Mouse (Mus musculus) stomach, embryonic 15.5 days (tissue): ENCODE data around the gene Cdk20. TPM values are rescaled to one million over a fixed set of nuclear protein-coding genes. Genes with fewer than 3 reads are reported as not detected.

Experiments used
- ATAC-seq: fragments of 200-750 bp; cut with Nextera tagmentation; 2 replicates; pipeline ENCODE4 v1.8.0; 2017; ENCODE audit warnings: low read depth, moderate number of reproducible peaks, moderate TSS enrichment; ENCODE audit not compliant: insufficient read depth, low FRiP score
- H3K27ac ChIP-seq: fragments of 300-500 bp; sonication (generic); 2 replicates; pipeline ENCODE4 v1.5.1; 2015; ENCODE audit warnings: mild to moderate bottlenecking, inconsistent platforms
- H3K27me3 ChIP-seq: fragments of 300-500 bp; sonication (generic); replicated peaks from 2 replicates; pipeline ENCODE4 v1.6.1; 2015; ENCODE audit warnings: inconsistent platforms
- H3K36me3 ChIP-seq: fragments of 300-500 bp; sonication (generic); 2 replicates; pipeline ENCODE4 v1.6.1; 2015; ENCODE audit warnings: inconsistent platforms
- H3K4me1 ChIP-seq: fragments of 300-500 bp; sonication (generic); 2 replicates; pipeline ENCODE4 v1.6.1; 2015; ENCODE audit warnings: inconsistent platforms
- H3K4me2 ChIP-seq: fragments of 300-500 bp; sonication (generic); 2 replicates; pipeline ENCODE4 v1.6.1; 2015; ENCODE audit warnings: mild to moderate bottlenecking, inconsistent platforms
- H3K4me3 ChIP-seq: fragments of 300-500 bp; sonication (generic); replicated peaks from 2 replicates; pipeline ENCODE4 v1.5.1; 2015; ENCODE audit warnings: inconsistent platforms
- H3K9ac ChIP-seq: fragments of 300-500 bp; sonication (generic); 2 replicates; pipeline ENCODE4 v1.6.1; 2015; ENCODE audit warnings: inconsistent platforms
- H3K9me3 ChIP-seq: fragments of 300-500 bp; sonication (generic); 2 replicates; pipeline ENCODE4 v1.6.1; 2016; ENCODE audit warnings: inconsistent platforms
- WGBS: fragments of 180-500 bp; shearing (Covaris S2); methylation state at CpG from one replicate; pipeline ENCODE4 v1.1.7; 2015; 5-methylcytosine and 5-hydroxymethylcytosine counted together
- polyA plus RNA-seq: library from polyadenylated mRNA; unstranded; fragments of >200 nt; fragmentation: Nextera tagmentation; extraction: Ambion mirVana; gene quantifications from 2 replicates; pipeline ENCODE4 v1.2.1, GENCODE M21; 2015

Gene Cdk20
- 9.0 and 10.2 TPM in 2 replicates for polyA plus RNA-seq

- peaks cover 4% of the 10 kb centered on the region; the same call in 1 of the 2 replicates for H3K4me1 ChIP-seq
- WGBS: under 1% methylated on average over 57 of the region's 57 CpGs
- H3K4me2 ChIP-seq: peak within 1 kb of the TSS; percentile 88
- H3K27me3 ChIP-seq: no peaks in the 10 kb centered on the region
- peak within 1 kb of the TSS; percentile 79 for H3K4me3 ChIP-seq
- ATAC-seq: peak; percentile 99
- 0 out of 2 replicates have a peak, but pooled peaks cover 2% of the 10 kb centered on the region for H3K36me3 ChIP-seq
- H3K27ac ChIP-seq: peak within 1 kb of the TSS; percentile 92
- no peaks in the 10 kb centered on the region for H3K9me3 ChIP-seq
- peak within 1 kb of the TSS; percentile 54 for H3K9ac ChIP-seq
Observed at GRCm38 (mm10) chr13:64432017-64432995, at the start of gene Cdk20. Cdk20 (plus strand) TSS chr13:64432314.

GRCm38 (mm10) chr13:64384937-64385336 lies 47.2 kb upstream of the Cdk20 start:
- Histone ChIP-seq H3K36me3 (no peaks in the 10 kb centered on the region), H3K4me1 (no peaks in the 10 kb centered on the region), H3K4me3 (no peak overlapping the region), H3K9me3 (no peaks in the 10 kb centered on the region), H3K9ac (no peak overlapping the region), H3K27me3 (no peaks in the 10 kb centered on the region), H3K27ac (no peak overlapping the region), H3K4me2 (no peak overlapping the region)
- WGBS: 84% methylated on average over 3 of the region's 3 CpGs
- ATAC-seq: no peak

DNA sequence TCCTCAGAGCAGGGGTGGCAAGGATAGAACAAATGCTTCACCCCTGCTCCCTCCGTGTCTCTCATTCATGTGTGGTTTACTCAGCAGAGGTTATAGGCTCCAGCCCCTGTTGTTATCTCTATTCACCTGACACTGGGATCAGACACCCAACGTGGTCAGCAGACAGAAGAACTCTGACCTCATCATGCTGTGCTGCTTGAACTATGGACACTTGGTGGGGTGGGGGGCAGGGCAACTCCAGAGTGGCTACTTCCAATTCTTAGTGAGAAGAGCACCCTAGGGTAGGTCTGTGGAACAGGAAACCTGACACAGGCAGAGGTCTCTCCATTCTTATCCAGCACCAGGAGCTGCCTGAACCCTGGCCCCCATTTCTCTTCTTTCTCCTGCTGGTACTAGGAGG lies 46.1 kb upstream of the Cdk20 start:
- WGBS: 24% methylated on average over 2 of the region's 2 CpGs
- ATAC-seq: peak; percentile 72; the same call in 1 of the 2 replicates
- no peak overlapping the region for H3K4me2 ChIP-seq

GRCm38 (mm10) chr13:64388415-64388814 lies 43.7 kb upstream of the Cdk20 start:
- no peak for ATAC-seq
- Histone ChIP-seq H3K9me3 (no peaks in the 10 kb centered on the region), H3K4me1 (no peaks in the 10 kb centered on the region), H3K27ac (no peak overlapping the region), H3K4me2 (no peak overlapping the region), H3K27me3 (no peaks in the 10 kb centered on the region), H3K36me3 (no peaks in the 10 kb centered on the region), H3K4me3 (no peak overlapping the region), H3K9ac (no peak overlapping the region)
- 74% methylated on average over 4 of the region's 4 CpGs for WGBS

More for the DNA sequence above, 46.1 kb upstream of the Cdk20 start:
- no peaks in the 10 kb centered on the region for H3K4me1 ChIP-seq
- H3K27me3 ChIP-seq: no peaks in the 10 kb centered on the region
- no peak overlapping the region for H3K4me3 ChIP-seq
- H3K9ac ChIP-seq: no peak overlapping the region
- H3K9me3 ChIP-seq: no peaks in the 10 kb centered on the region
- no peak overlapping the region for H3K27ac ChIP-seq
- no peaks in the 10 kb centered on the region for H3K36me3 ChIP-seq

DNA sequence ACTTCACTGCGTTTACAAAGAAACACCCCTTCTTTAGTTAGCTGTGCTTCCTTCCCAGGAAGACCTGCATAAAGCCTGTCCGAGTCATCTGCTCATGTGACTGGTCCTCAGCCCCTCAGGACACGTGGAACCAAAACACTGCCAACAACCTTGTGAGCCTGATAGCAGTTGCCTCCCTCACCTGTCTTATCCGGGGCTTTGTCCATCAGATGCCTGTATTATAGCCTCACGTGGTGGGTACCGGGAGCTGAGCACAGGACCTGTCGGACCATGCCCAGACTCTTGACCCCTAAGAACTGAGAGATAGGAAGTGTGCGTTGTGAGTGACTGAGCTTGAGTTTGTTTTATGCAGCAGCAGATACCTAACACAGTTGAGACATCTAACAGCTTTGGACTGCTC lies 35.1 kb upstream of the Cdk20 start:
- no peak overlapping the region for H3K9ac ChIP-seq
- H3K4me2 ChIP-seq: no peak overlapping the region
- H3K36me3 ChIP-seq: no peaks in the 10 kb centered on the region
- ATAC-seq: no peak
- H3K9me3 ChIP-seq: no peaks in the 10 kb centered on the region
- H3K27ac ChIP-seq: no peak overlapping the region
- no peaks in the 10 kb centered on the region for H3K27me3 ChIP-seq
- no peak overlapping the region for H3K4me3 ChIP-seq
- H3K4me1 ChIP-seq: no peaks in the 10 kb centered on the region; the same call in 1 of the 2 replicates
- 57% methylated on average over 8 of the region's 8 CpGs for WGBS

DNA sequence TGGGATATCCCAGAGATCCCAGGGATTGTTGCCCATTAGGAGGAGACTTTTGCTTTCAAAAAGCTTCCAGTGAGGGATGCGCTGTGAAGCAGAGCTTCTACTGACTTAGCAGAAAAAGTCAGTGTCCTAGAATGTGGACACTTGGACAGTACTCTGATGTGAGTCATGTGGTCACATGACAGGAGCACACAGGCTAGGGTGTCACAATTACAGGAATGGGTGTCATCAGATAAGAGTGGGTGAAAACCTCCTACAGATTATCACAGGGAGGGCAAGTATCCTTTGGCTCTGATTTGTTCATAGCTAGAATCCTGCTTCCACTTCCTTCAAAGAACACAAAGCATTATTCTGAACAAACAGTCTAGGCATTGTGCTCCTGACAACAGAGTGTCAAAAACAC lies 34.0 kb upstream of the Cdk20 start:
- no peaks in the 10 kb centered on the region for H3K27me3 ChIP-seq
- H3K9me3 ChIP-seq: no peaks in the 10 kb centered on the region
- no peak overlapping the region for H3K9ac ChIP-seq
- H3K4me3 ChIP-seq: no peak overlapping the region
- H3K4me1 ChIP-seq: peaks cover 5% of the 10 kb centered on the region; the same call in 1 of the 2 replicates
- no peak overlapping the region for H3K27ac ChIP-seq
- no peak overlapping the region for H3K4me2 ChIP-seq
- WGBS: 91% methylated on average over 1 of the region's 1 CpGs
- H3K36me3 ChIP-seq: no peaks in the 10 kb centered on the region
- no peak for ATAC-seq

GRCm38 (mm10) chr13:64399906-64400305 lies 32.2 kb upstream of the Cdk20 start:
- Histone ChIP-seq H3K4me3 (no peak overlapping the region), H3K4me2 (no peak overlapping the region), H3K27me3 (no peaks in the 10 kb centered on the region), H3K27ac (no peak overlapping the region), H3K4me1 (peaks cover 5% of the 10 kb centered on the region; the same call in 1 of the 2 replicates), H3K9me3 (no peaks in the 10 kb centered on the region), H3K9ac (no peak overlapping the region), H3K36me3 (no peaks in the 10 kb centered on the region)
- ATAC-seq: no peak
- 83% methylated on average over 3 of the region's 3 CpGs for WGBS

DNA sequence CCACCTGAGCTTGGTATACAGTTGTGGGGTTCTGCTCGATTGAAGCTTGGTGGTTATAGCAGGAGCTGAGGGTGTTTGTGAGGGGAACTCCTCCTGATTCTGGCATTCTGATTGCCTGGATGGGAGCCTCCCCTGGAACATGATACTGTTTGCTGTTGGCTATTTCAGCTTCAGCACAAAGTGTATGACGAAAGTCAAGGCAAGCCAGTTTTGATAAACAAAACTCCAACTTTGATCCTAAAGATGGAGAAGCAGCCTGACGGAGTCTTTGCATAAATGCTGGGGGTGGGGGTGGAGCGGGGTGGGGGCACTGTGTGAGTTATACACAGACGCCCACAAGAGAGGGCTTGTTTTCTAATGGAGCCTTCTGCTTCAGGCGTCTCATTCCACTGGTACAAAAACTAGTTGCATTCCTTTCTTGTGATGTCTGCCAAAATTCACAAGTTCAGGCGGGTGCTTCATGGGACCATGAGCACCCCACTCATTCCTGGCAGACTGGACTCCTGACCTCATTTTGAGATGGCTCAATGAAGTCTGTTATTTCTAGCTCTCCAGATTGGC lies 31.2 kb upstream of the Cdk20 start:
- WGBS: 34% methylated on average over 7 of the region's 7 CpGs
- Histone ChIP-seq H3K4me2 (0 out of 2 replicates have a peak overlapping the region, but pooled peaks have one; percentile 5), H3K4me3 (no peak overlapping the region), H3K27me3 (no peaks in the 10 kb centered on the region), H3K4me1 (peaks cover 5% of the 10 kb centered on the region; the same call in 1 of the 2 replicates), H3K9ac (no peak overlapping the region), H3K9me3 (no peaks in the 10 kb centered on the region), H3K36me3 (no peaks in the 10 kb centered on the region), H3K27ac (no peak overlapping the region; the same call in 1 of the 2 replicates)
- peak; percentile 54; the same call in 1 of the 2 replicates for ATAC-seq

DNA sequence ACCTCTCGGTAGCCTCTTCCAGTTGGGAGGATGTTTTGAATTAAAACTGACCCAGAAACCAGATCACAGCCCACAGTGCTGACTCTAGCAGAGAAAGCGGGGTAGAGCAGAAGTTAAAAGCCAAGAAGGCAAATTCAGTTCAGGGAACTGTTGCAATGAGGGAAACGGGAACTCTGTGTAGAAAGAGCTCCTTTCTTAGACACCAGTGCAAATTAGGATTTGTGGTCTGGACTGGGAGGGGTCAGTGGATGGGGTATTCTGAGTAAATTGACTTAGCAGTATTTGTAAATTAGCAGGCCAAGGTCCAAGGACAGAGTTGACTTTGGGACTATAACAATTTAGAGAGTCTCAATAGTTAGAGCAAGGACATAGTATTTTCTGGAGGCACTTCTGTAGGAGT lies 30.1 kb upstream of the Cdk20 start:
- H3K4me3 ChIP-seq: no peak overlapping the region
- H3K4me1 ChIP-seq: peaks cover 5% of the 10 kb centered on the region; the same call in 1 of the 2 replicates
- no peak for ATAC-seq
- no peak overlapping the region for H3K9ac ChIP-seq
- H3K9me3 ChIP-seq: no peaks in the 10 kb centered on the region
- no peak overlapping the region for H3K27ac ChIP-seq
- no peaks in the 10 kb centered on the region for H3K36me3 ChIP-seq
- 57% methylated on average over 3 of the region's 3 CpGs for WGBS
- H3K4me2 ChIP-seq: no peak overlapping the region
- H3K27me3 ChIP-seq: no peaks in the 10 kb centered on the region

DNA sequence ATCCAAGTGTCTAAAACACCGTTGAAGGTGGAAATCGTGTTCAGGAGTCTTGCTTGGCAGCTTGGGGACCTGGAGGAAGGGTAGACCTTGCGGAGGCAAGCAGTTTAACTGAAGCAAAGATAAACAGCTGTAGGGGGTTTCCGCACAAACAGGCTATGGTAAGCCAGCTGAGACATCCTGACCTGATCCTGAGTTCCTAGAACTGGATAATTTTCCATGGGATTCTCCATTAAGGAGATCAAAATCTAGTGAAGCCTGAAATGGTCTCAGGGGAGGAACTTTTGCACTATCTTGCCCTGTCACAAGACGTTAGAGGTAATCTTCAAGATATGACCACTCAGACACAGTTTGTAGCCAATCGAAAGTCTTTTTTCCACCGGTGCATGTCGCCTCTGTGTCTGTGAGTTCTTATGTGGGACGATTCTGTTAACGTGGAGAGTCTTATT lies 29.6 kb upstream of the Cdk20 start:
- H3K4me2 ChIP-seq: no peak overlapping the region
- H3K4me1 ChIP-seq: peaks cover 5% of the 10 kb centered on the region; the same call in 1 of the 2 replicates
- H3K36me3 ChIP-seq: no peaks in the 10 kb centered on the region
- H3K4me3 ChIP-seq: no peak overlapping the region
- H3K27me3 ChIP-seq: no peaks in the 10 kb centered on the region
- H3K9me3 ChIP-seq: no peaks in the 10 kb centered on the region
- ATAC-seq: no peak
- H3K9ac ChIP-seq: no peak overlapping the region
- WGBS: 76% methylated on average over 10 of the region's 10 CpGs
- no peak overlapping the region for H3K27ac ChIP-seq

- H3K9ac ChIP-seq: no peak overlapping the region
- WGBS: 88% methylated on average over 8 of the region's 8 CpGs
- no peak overlapping the region for H3K4me3 ChIP-seq
- H3K4me2 ChIP-seq: no peak overlapping the region
- H3K9me3 ChIP-seq: no peaks in the 10 kb centered on the region
- ATAC-seq: no peak
- H3K4me1 ChIP-seq: peaks cover 5% of the 10 kb centered on the region; the same call in 1 of the 2 replicates
- H3K27me3 ChIP-seq: no peaks in the 10 kb centered on the region
- H3K36me3 ChIP-seq: no peaks in the 10 kb centered on the region
- H3K27ac ChIP-seq: no peak overlapping the region
Observed at GRCm38 (mm10) chr13:64402951-64403460, 29.1 kb upstream of the Cdk20 start.
